Mouse (Mus musculus) ovary, postnatal 36 days (tissue): Measurements from ENCODE around the gene Lmo7.

Experiments
- DNase-seq: peaks from one replicate; pipeline ENCODE4 v3.0.0; 2022; ENCODE audit warnings: low spot score, mixed read lengths

Lmo7 gene

GRCm38 (mm10) chr14:101878346-101879049, 148.7 kb downstream of the Lmo7 start:
- no peak for DNase-seq

GRCm38 (mm10) chr14:101879050-101879694, 149.4 kb downstream of the Lmo7 start:
- DNase-seq: no peak

GRCm38 (mm10) chr14:101882966-101883365, 153.2 kb downstream of the Lmo7 start:
- DNase-seq: peak; percentile 23

- DNase-seq: no peak
These were observed 154.0 kb downstream of the Lmo7 start for GRCm38 (mm10) chr14:101883787-101884186.

GRCm38 (mm10) chr14:101886320-101886719, 156.6 kb downstream of the Lmo7 start:
- DNase-seq: no peak

GRCm38 (mm10) chr14:101891903-101892448, 162.2 kb downstream of the Lmo7 start:
- no peak for DNase-seq

- no peak for DNase-seq
These were observed 162.7 kb downstream of the Lmo7 start for GRCm38 (mm10) chr14:101892496-101892895.

GRCm38 (mm10) chr14:101893215-101893614, 163.5 kb downstream of the Lmo7 start:
- DNase-seq: no peak

GRCm38 (mm10) chr14:101898250-101898649, 168.5 kb downstream of the Lmo7 start:
- DNase-seq: no peak

- no peak for DNase-seq
These were observed 171.7 kb downstream of the Lmo7 start for GRCm38 (mm10) chr14:101901496-101901895.

GRCm38 (mm10) chr14:101901976-101902375, 172.2 kb downstream of the Lmo7 start:
- DNase-seq: no peak

- no peak for DNase-seq
These were observed 174.0 kb downstream of the Lmo7 start for GRCm38 (mm10) chr14:101903722-101904121.

- DNase-seq: no peak
These were observed 182.2 kb downstream of the Lmo7 start for GRCm38 (mm10) chr14:101911983-101912382.

GRCm38 (mm10) chr14:101912392-101912791, 182.6 kb downstream of the Lmo7 start:
- no peak for DNase-seq

GRCm38 (mm10) chr14:101914321-101914720, 184.6 kb downstream of the Lmo7 start:
- DNase-seq: no peak

- no peak for DNase-seq
These were observed 186.1 kb downstream of the Lmo7 start for GRCm38 (mm10) chr14:101915867-101916266.

- no peak for DNase-seq
These were observed 188.7 kb downstream of the Lmo7 start for GRCm38 (mm10) chr14:101918471-101918870.

GRCm38 (mm10) chr14:101927646-101928244, 198.0 kb downstream of the Lmo7 start:
- DNase-seq: no peak

GRCm38 (mm10) chr14:101930576-101931447, 201.1 kb downstream of the Lmo7 start:
- DNase-seq: no peak

- no peak for DNase-seq
These were observed 201.6 kb downstream of the Lmo7 start for GRCm38 (mm10) chr14:101931448-101931750.

GRCm38 (mm10) chr14:101933551-101933950, 203.8 kb downstream of the Lmo7 start:
- DNase-seq: no peak

- no peak for DNase-seq
These were observed 213.2 kb downstream of the Lmo7 start for GRCm38 (mm10) chr14:101942971-101943370.
